Mouse (Mus musculus): Measurements from ENCODE around the gene Sipa1. TPM values are rescaled to one million over a fixed set of nuclear protein-coding genes. Genes with fewer than 3 reads are reported as not detected.

The Sipa1 gene
- total and polyA plus RNA-seq, 3 experiments, result 19.9 to 37.7 (median 23.5) TPM

GRCm38 (mm10) chr19:5692913-5693396 is 29.4 kb upstream of the Sipa1 start:
- peak; percentile 36 to 52 for DNase-seq
- TF ChIP-seq EP300 (IDR thresholded peaks at IDR 0.05; ENCODE audit: insufficient read depth, low read depth, low read length), result no peak
- peak; percentile 13; the same call in 1 of the 2 replicates for TF ChIP-seq POLR2A (IDR thresholded peaks at IDR 0.05; ENCODE audit: insufficient read depth, low read depth, low read length)
- no peak for TF ChIP-seq CTCF (IDR thresholded peaks at IDR 0.05)
- WGBS, result 18% methylated on average over 10 of the region's 10 CpGs
- Histone ChIP-seq H3K4me1 (ENCODE audit: control insufficient read depth, insufficient read depth, low read length) (peaks cover 13% of the 10 kb centered on the region), H3K36me3 (ENCODE audit: control insufficient read depth, insufficient read depth, low read length) (no peaks in the 10 kb centered on the region; the same call in 1 of the 2 replicates), H3K79me2 (replicated peaks; ENCODE audit: control insufficient read depth, insufficient read depth, low read length) (peaks cover 11% of the 10 kb centered on the region), H3K27me3 (ENCODE audit: control insufficient read depth, insufficient read depth, low read length) (no peaks in the 10 kb centered on the region), H3K27ac (peak overlapping the region; percentile 97), H3K9ac (ENCODE audit: low read depth, low read length) (peak overlapping the region; percentile 56), H3K4me3 (peak overlapping the region; percentile 94)
- intact Hi-C loops (cut with DNase I), result loop anchor here (1.0 to 2.0 kb wide), 2 partner anchors 20 to 34 kb away; no protein-coding TSS in a partner anchor

GRCm38 (mm10) chr19:5692086-5692912 is 28.8 kb upstream of the Sipa1 start:
- peak; percentile 60; the same call in 1 of the 2 replicates for TF ChIP-seq EP300 (IDR thresholded peaks at IDR 0.05; ENCODE audit: insufficient read depth, low read depth, low read length)
- TF ChIP-seq CTCF (IDR thresholded peaks at IDR 0.05), result no peak
- 0 out of 2 replicates have a peak, but pooled peaks have one; percentile 33 for TF ChIP-seq POLR2A (IDR thresholded peaks at IDR 0.05; ENCODE audit: insufficient read depth, low read depth, low read length)
- Histone ChIP-seq H3K36me3 (ENCODE audit: control insufficient read depth, insufficient read depth, low read length) (no peaks in the 10 kb centered on the region; the same call in 1 of the 2 replicates), H3K27ac (peak overlapping the region; percentile 97), H3K27me3 (ENCODE audit: control insufficient read depth, insufficient read depth, low read length) (no peaks in the 10 kb centered on the region), H3K4me3 (peak overlapping the region; percentile 94), H3K4me1 (ENCODE audit: control insufficient read depth, insufficient read depth, low read length) (peaks cover 17% of the 10 kb centered on the region), H3K9ac (ENCODE audit: low read depth, low read length) (peak overlapping the region; percentile 78), H3K79me2 (replicated peaks; ENCODE audit: control insufficient read depth, insufficient read depth, low read length) (peaks cover 11% of the 10 kb centered on the region)
- peak; percentile 79 to 88 for DNase-seq
- intact Hi-C loops (cut with DNase I), result loop anchor here (1.0 to 2.0 kb wide), 2 partner anchors 21 to 35 kb away; no protein-coding TSS in a partner anchor
- WGBS, result 19% methylated on average over 10 of the region's 10 CpGs

GRCm38 (mm10) chr19:5691601-5692000 is 28.1 kb upstream of the Sipa1 start:
- Histone ChIP-seq H3K36me3 (ENCODE audit: control insufficient read depth, insufficient read depth, low read length) (no peaks in the 10 kb centered on the region; the same call in 1 of the 2 replicates), H3K79me2 (replicated peaks; ENCODE audit: control insufficient read depth, insufficient read depth, low read length) (peaks cover 11% of the 10 kb centered on the region), H3K9ac (ENCODE audit: low read depth, low read length) (peak overlapping the region; percentile 78), H3K27ac (peak overlapping the region; percentile 97), H3K27me3 (ENCODE audit: control insufficient read depth, insufficient read depth, low read length) (no peaks in the 10 kb centered on the region), H3K4me3 (peak overlapping the region; percentile 94), H3K4me1 (ENCODE audit: control insufficient read depth, insufficient read depth, low read length) (peaks cover 17% of the 10 kb centered on the region)
- TF ChIP-seq EP300 (IDR thresholded peaks at IDR 0.05; ENCODE audit: insufficient read depth, low read depth, low read length) (no peak), CTCF (IDR thresholded peaks at IDR 0.05) (no peak), POLR2A (IDR thresholded peaks at IDR 0.05; ENCODE audit: insufficient read depth, low read depth, low read length) (peak; percentile 10; the same call in 1 of the 2 replicates)
- intact Hi-C loops (cut with DNase I), result loop anchor here (2.0 kb wide), 1 partner anchor 55 kb away; the partner anchor contains the start of gene Rela
- 18% methylated on average over 5 of the region's 5 CpGs for WGBS
- peak in 1 of 2 experiments; percentile 50 for DNase-seq

- Histone ChIP-seq H3K4me1 (ENCODE audit: control insufficient read depth, insufficient read depth, low read length) (peaks cover 17% of the 10 kb centered on the region), H3K9ac (ENCODE audit: low read depth, low read length) (peak overlapping the region; percentile 78), H3K27me3 (ENCODE audit: control insufficient read depth, insufficient read depth, low read length) (no peaks in the 10 kb centered on the region), H3K27ac (peak overlapping the region; percentile 97), H3K79me2 (replicated peaks; ENCODE audit: control insufficient read depth, insufficient read depth, low read length) (peaks cover 11% of the 10 kb centered on the region), H3K36me3 (ENCODE audit: control insufficient read depth, insufficient read depth, low read length) (no peaks in the 10 kb centered on the region; the same call in 1 of the 2 replicates), H3K4me3 (peak overlapping the region; percentile 94)
- DNase-seq, result peak in 1 of 2 experiments; percentile 47
- TF ChIP-seq POLR2A (IDR thresholded peaks at IDR 0.05; ENCODE audit: insufficient read depth, low read depth, low read length) (no peak), CTCF (IDR thresholded peaks at IDR 0.05) (no peak), EP300 (IDR thresholded peaks at IDR 0.05; ENCODE audit: insufficient read depth, low read depth, low read length) (no peak)
- 17% methylated on average over 15 of the region's 15 CpGs for whole genome bisulfite sequencing
- intact Hi-C loops (cut with DNase I), result loop anchor here (2.0 kb wide), 1 partner anchor 54 kb away; the partner anchor contains the start of gene Rela
Measured at GRCm38 (mm10) chr19:5690343-5690735, 26.8 kb upstream of the Sipa1 start.

- TF ChIP-seq EP300 (IDR thresholded peaks at IDR 0.05; ENCODE audit: insufficient read depth, low read depth, low read length), result 0 out of 2 replicates have a peak, but pooled peaks have one; percentile 16
- TF ChIP-seq POLR2A (IDR thresholded peaks at IDR 0.05; ENCODE audit: insufficient read depth, low read depth, low read length), result peak; percentile 90
- peak; percentile 11; the same call in 1 of the 2 replicates for TF ChIP-seq CTCF (IDR thresholded peaks at IDR 0.05)
- peak; percentile 89 to 93 for DNase-seq
- Histone ChIP-seq H3K4me1 (ENCODE audit: control insufficient read depth, insufficient read depth, low read length) (peaks cover 17% of the 10 kb centered on the region), H3K27ac (peak overlapping the region; percentile 97), H3K36me3 (ENCODE audit: control insufficient read depth, insufficient read depth, low read length) (no peaks in the 10 kb centered on the region), H3K79me2 (replicated peaks; ENCODE audit: control insufficient read depth, insufficient read depth, low read length) (peaks cover 7% of the 10 kb centered on the region), H3K4me3 (peak overlapping the region; percentile 94), H3K9ac (ENCODE audit: low read depth, low read length) (peak overlapping the region; percentile 78), H3K27me3 (ENCODE audit: control insufficient read depth, insufficient read depth, low read length) (no peaks in the 10 kb centered on the region)
- 2% methylated on average over 42 of the region's 42 CpGs for WGBS
- intact Hi-C loops (cut with DNase I), result loop anchor here (2.0 to 10.0 kb wide), 4 partner anchors 42 to 305 kb away; partner anchors contain the start of genes Kat5, Rela and Sart1
Measured at GRCm38 (mm10) chr19:5689565-5690342, 26.2 kb upstream of the Sipa1 start.
